Mouse (Mus musculus) thymus, postnatal 4 days (tissue): ENCODE measurements around the gene Syndig1.

Experiments used
- DNase-seq: peaks from one replicate; pipeline ENCODE4 v3.0.0; 2021

The Syndig1 gene

GRCm38 (mm10) chr2:149828911-149829310 lies at the start of gene Syndig1:
Syndig1 (plus strand) TSS chr2:149829211.
- DNase-seq: no peak

GRCm38 (mm10) chr2:149798613-149799012 lies 30.4 kb upstream of the Syndig1 start:
- DNase-seq: no peak

GRCm38 (mm10) chr2:149804599-149805140 lies 24.3 kb upstream of the Syndig1 start:
- DNase-seq: no peak

DNA sequence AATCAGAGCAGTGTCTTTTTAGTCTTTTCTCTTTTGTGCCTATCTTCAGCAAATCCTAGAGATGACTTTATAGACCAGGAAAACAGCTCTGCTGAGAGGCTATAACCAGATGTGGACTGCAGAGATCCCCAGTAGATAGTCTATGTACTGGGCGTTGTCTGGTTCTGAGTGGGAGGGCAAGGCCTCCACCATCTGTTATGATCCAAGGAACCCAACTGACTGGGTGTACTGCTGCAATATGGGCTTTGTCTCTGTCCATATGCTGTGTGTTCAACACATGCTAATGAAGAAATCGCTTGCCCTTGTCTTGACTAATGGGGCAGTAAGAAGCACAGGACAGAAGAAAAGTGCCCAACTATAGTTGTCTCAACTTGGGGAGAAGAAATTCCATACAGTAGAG lies 23.8 kb upstream of the Syndig1 start:
- DNase-seq: no peak

DNA sequence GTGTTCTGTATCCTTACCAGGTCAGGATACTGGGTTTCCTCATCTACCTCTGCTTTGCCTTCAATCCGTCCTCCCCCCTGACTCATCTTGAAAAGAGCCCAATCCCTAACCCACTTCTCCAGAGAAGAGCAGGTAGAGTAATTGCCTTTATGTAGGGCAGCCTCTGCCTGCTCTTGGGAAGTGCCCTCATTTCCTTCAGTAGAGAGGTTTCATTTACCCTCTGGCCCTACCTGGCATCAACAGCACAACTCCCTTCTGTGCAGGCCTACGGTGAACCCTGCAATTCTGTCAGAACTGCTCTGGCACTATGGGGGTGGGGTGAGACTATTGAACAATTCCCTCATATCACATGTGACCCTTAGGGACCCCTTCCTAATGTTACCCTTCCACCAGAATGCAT lies 16.1 kb upstream of the Syndig1 start:
- no peak for DNase-seq

- DNase-seq: no peak
Measured at GRCm38 (mm10) chr2:149818395-149818794, 10.6 kb upstream of the Syndig1 start.

DNA sequence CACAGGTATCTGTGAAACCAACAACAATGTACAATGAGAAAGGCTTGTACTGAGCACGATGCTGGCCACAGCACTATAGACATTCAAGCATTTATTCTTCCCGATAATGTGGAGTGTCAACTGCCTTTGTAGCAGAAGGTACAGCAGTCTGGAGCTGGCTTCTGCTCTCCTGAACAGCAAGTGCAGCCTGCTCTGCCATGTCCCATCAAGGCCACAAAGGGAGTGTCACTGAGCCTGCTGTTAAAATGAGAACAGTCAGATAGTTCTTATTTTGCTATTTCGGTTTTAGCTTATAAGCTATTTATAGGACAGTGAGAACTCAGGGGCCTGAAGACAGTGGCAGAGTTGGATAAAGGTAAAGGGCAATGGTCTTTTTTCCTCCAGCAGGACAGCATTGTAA lies 9.3 kb upstream of the Syndig1 start:
- no peak for DNase-seq

DNA sequence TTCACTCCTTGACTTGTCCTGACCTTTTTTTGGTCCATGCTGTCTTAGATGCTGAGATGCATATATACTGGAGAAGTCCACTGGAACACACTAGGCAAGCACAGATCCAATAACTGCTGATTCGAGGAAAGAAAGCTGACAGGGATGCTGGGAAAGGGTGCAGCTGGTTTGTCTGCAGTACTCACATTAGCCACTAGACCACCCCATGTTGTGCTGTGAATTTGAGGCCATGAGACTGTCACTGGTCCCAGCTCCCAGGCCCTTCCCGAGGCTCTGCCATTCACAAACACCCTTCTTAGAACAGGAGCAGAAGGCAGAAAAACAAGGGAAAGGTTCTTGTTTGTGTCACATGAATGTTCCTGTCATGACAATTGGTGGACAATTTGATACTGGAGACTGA lies 8.8 kb upstream of the Syndig1 start:
- no peak for DNase-seq

- DNase-seq: no peak
Measured at GRCm38 (mm10) chr2:149829955-149830535, 1.0 kb downstream of the Syndig1 start.

GRCm38 (mm10) chr2:149830536-149831458 lies 1.8 kb downstream of the Syndig1 start, which contains the start of gene C530025M09Rik:
C530025M09Rik (minus strand) TSS chr2:149831213.
- peak; percentile 9 for DNase-seq

GRCm38 (mm10) chr2:149831459-149832245 lies 2.6 kb downstream of the Syndig1 start:
- DNase-seq: no peak

GRCm38 (mm10) chr2:149832301-149832700 lies 3.3 kb downstream of the Syndig1 start:
- DNase-seq: no peak

GRCm38 (mm10) chr2:149835091-149835490 lies 6.1 kb downstream of the Syndig1 start:
- DNase-seq: no peak

- DNase-seq: no peak
Measured at GRCm38 (mm10) chr2:149836471-149837135, 7.6 kb downstream of the Syndig1 start.

GRCm38 (mm10) chr2:149839666-149840065 lies 10.7 kb downstream of the Syndig1 start:
- DNase-seq: no peak

- no peak for DNase-seq
Measured at GRCm38 (mm10) chr2:149844575-149844974, 15.6 kb downstream of the Syndig1 start.

DNA sequence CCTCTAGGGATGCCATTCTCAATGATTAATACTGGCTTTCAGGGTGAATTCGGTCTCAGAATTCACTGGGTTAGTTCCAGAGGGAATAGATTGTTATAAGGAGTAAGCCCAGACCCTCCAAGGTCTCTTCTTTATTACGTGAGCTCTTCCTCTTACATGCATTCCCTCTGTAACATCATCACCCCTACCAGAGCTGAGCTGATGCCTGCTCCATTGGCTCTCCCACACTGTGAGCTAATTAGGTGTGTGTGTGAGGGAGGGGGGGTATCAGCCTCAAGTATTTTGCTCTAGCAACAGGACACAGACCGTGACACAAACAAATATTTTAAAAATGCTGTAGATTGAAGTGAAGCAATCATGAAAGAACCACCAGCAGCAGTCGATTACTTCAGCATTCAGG lies 19.8 kb downstream of the Syndig1 start:
- no peak for DNase-seq

DNA sequence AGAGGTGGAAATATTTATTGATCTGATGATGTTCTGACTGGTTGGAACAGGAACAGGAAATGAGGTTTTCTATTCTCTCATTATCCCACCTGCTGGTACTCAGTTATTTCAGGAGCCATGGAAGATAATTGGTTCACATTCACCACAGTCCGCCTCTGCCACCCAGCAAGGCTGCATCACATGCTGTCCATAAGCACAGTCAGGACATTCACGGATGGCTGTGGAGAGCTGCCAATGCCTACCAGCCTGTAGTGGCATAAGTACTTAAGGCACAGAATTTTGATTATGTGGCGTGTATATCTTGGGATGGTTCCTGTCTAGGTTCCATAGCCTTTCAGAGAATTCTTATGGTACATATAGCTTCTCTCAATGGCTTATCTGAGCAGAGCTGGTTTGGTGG lies 32.0 kb downstream of the Syndig1 start:
- DNase-seq: no peak

DNA sequence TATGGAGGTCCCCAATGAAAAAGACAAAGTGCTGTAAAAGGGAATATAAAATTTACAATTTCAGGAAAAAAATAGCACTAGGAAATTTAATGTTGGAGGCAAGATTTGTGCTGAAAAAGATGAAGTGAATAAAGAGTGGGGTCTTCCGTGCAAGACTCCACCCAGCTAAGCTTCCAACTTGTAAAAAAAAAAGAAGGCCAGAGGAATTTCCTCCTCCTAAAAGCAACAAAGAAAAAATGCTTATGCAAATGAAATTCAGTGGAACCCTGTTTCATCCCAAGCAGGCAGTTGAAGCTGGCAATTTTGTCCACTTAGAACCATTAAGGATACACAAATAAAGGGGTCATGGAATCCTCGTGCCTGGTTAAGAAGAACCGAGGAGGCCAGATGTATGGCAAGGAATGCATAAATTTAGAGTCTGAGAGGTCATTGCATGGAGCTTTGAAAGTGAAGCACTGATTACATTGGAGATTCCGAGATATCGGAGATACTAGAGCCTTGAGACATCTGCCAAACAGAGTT lies 37.0 kb downstream of the Syndig1 start:
- DNase-seq: no peak

DNA sequence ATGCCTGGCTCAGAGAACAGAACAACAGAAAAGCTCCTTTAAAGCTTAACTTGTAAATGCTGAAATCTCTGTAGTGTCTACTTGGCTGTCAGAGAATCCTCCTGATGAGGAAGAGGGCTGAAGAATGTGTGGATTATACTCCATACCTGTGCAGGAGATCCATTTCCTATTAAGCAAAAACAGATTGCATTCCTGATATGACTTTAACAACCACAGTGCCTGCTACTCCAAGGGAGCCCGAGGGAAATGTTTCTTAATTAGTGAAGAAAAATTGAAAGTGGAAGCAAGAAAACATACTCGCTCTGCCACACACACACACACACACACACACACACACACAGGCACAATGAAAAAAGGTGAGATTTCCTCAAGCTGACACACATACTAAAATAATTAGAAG lies 41.5 kb downstream of the Syndig1 start:
- no peak for DNase-seq

GRCm38 (mm10) chr2:149872496-149872895 lies 43.5 kb downstream of the Syndig1 start:
- no peak for DNase-seq

DNA sequence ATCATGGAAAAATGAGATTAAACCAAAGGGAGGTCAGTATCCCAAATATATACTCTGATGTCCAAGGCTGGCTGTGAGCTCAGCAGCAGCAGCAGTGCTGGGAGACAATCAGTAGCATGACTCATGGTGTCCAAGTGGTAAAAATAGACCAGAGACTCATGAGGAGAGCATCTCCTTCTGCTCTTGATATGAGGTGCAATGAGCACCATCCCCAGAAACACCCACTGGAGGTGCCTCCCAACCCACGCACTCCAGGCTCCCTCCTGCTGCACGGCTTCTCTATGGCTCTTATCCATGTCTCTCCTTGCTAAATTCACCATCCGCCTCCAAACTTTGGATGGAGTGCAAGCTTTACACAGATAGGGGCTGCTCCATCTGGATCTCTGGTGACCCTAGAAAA lies 44.3 kb downstream of the Syndig1 start:
- DNase-seq: no peak
